Mouse (Mus musculus): ENCODE data around the gene Katnbl1. TPM values are rescaled to one million over a fixed set of nuclear protein-coding genes. Genes with fewer than 3 reads are reported as not detected.
A peak's percentile ranks its signal among the peaks of the same experiment; 100 is the strongest.

Gene Katnbl1
- polyA plus RNA-seq, 2 experiments, result 6.5 to 20.0 TPM

GRCm38 (mm10) chr2:112360781-112361169, 18.2 kb upstream of the Katnbl1 start:
- no peak for DNase-seq (ENCODE audit: low read depth in 3 of 3, low spot score in 3 of 3)
- 80% methylated on average over 2 of the region's 2 CpGs for WGBS (ENCODE audit: insufficient replicate concordance)
- no peak for ATAC-seq (ENCODE audit: insufficient read depth)

GRCm38 (mm10) chr2:112367222-112367621, 11.8 kb upstream of the Katnbl1 start:
- peak overlapping the region; percentile 91 for H3K4me2 ChIP-seq (ENCODE audit: low read depth)
- peak overlapping the region; percentile 84 for H3K9ac ChIP-seq (replicated peaks)
- DNase-seq (ENCODE audit: low read depth in 3 of 3, low spot score in 3 of 3), result peak in 1 of 3 experiments; percentile 37
- H3K4me3 ChIP-seq (ENCODE audit: insufficient read depth in 1 of 2, low read depth in 2 of 2, low read length in 2 of 2), result peak overlapping the region; percentile 76 to 82
- no peak overlapping the region; the same call in 1 of the 2 replicates for H3K27ac ChIP-seq
- TF ChIP-seq EP300 (IDR thresholded peaks at IDR 0.05; ENCODE audit: low read depth) (no peak), CTCF (IDR thresholded peaks at IDR 0.05; ENCODE audit: low read depth) (no peak)
- H3K36me3 ChIP-seq (replicated peaks; ENCODE audit: control insufficient read depth, insufficient read depth, low read depth), result peaks cover 11% of the 10 kb centered on the region
- H3K9me3 ChIP-seq (ENCODE audit: control insufficient read depth, low read length), result no peaks in the 10 kb centered on the region
- ATAC-seq (ENCODE audit: insufficient read depth), result peak; percentile 50; the same call in 1 of the 2 replicates
- H3K4me1 ChIP-seq (replicated peaks; ENCODE audit: control insufficient read depth in 2 of 2, insufficient read depth in 2 of 2, low read length in 1 of 2), result peaks cover 2 to 7% of the 10 kb centered on the region in 2 experiments; a peak in 3 of 4 replicates
- no peaks in the 10 kb centered on the region for H3K27me3 ChIP-seq (ENCODE audit: control insufficient read depth, insufficient read depth, low read length)
- 14% methylated on average over 15 of the region's 15 CpGs for WGBS (ENCODE audit: insufficient replicate concordance)

More at GRCm38 (mm10) chr2:112360781-112361169, 18.2 kb upstream of the Katnbl1 start:
- Histone ChIP-seq H3K4me1 (replicated peaks; ENCODE audit: control insufficient read depth in 2 of 2, insufficient read depth in 2 of 2, low read length in 1 of 2) (no peaks in the 10 kb centered on the region), H3K9ac (replicated peaks) (no peak overlapping the region), H3K36me3 (replicated peaks; ENCODE audit: control insufficient read depth, insufficient read depth, low read depth) (peaks cover 22% of the 10 kb centered on the region), H3K9me3 (ENCODE audit: control insufficient read depth, low read length) (no peaks in the 10 kb centered on the region), H3K4me3 (ENCODE audit: insufficient read depth in 1 of 2, low read depth in 2 of 2, low read length in 2 of 2) (no peak overlapping the region), H3K4me2 (ENCODE audit: low read depth) (no peak overlapping the region), H3K27me3 (ENCODE audit: control insufficient read depth, insufficient read depth, low read length) (no peaks in the 10 kb centered on the region), H3K27ac (no peak overlapping the region)
- no peak for TF ChIP-seq CTCF (IDR thresholded peaks at IDR 0.05; ENCODE audit: low read depth)
- no peak for TF ChIP-seq EP300 (IDR thresholded peaks at IDR 0.05; ENCODE audit: low read depth)

DNA sequence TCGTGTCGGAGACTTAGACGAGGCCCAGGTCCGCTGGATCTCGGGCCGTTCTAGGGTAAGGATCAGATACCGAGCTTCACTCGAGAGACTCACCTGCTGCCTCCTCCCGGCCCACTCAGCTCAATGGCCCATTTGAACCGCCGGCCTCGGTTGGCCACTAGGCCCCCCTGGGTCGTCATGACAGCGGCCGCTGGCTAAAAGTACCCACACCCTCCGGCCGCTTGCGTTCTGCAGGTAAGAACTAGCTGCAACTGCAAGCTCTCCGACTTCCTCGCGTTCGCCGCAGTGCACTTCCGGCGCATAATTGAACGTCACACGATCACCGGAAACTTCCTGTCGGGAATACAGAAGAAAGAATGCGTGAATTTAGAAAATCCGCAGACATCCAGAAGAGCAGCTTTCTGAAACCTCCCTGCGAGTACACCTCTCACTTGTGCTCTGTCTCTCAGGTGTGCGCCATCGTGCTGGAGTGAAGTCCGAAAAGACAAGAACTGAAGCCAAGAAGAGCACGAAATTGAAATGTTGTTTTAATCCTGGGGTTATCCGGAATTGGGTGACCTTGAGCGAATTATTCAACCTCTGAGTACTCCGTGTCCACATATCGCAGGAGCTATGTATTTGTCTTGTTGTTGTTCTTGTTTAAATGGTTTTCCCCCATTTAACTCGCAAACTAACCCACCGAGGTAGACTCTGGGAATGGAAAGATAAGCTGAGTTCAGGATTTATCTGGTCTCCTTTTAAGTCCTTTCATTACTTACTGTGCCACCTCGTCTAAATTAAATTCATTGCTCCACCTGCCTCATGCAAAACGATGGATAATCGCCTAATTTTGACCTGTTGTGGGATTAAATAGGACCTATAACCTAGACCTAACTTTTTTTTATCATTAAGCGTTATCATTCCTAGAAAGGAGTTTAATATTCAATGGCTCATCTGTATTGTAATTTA, 11.0 kb upstream of the Katnbl1 start, which contains the start of gene Emc4:
Emc4 (minus strand) TSS at position 302 of the 948 bp plus-strand sequence.
- peak within 1 kb of the TSS; percentile 76 for H3K27ac ChIP-seq
- H3K27me3 ChIP-seq (ENCODE audit: control insufficient read depth, insufficient read depth, low read length), result no peaks in the 10 kb centered on the region
- DNase-seq (ENCODE audit: low read depth in 3 of 3, low spot score in 3 of 3) (peak; percentile 79 to 84 (median 81)), ATAC-seq (ENCODE audit: insufficient read depth) (peak; percentile 86)
- no peaks in the 10 kb centered on the region for H3K9me3 ChIP-seq (ENCODE audit: control insufficient read depth, low read length)
- H3K36me3 ChIP-seq (replicated peaks; ENCODE audit: control insufficient read depth, insufficient read depth, low read depth), result peaks cover 7% of the 10 kb centered on the region
- peaks cover 2 to 7% of the 10 kb centered on the region in 2 experiments; a peak in 3 of 4 replicates for H3K4me1 ChIP-seq (replicated peaks; ENCODE audit: control insufficient read depth in 2 of 2, insufficient read depth in 2 of 2, low read length in 1 of 2)
- 1% methylated on average over 46 of the region's 46 CpGs for WGBS (ENCODE audit: insufficient replicate concordance)
- peak within 1 kb of the TSS; percentile 91 for H3K4me2 ChIP-seq (ENCODE audit: low read depth)
- TF ChIP-seq CTCF (IDR thresholded peaks at IDR 0.05; ENCODE audit: low read depth), result no peak
- no peak for TF ChIP-seq EP300 (IDR thresholded peaks at IDR 0.05; ENCODE audit: low read depth)
- peak within 1 kb of the TSS; percentile 84 for H3K9ac ChIP-seq (replicated peaks)
- H3K4me3 ChIP-seq (ENCODE audit: insufficient read depth in 1 of 2, low read depth in 2 of 2, low read length in 2 of 2), result peak within 1 kb of the TSS; percentile 76 to 82

GRCm38 (mm10) chr2:112369941-112370340, 9.1 kb upstream of the Katnbl1 start:
- ATAC-seq (ENCODE audit: insufficient read depth), result no peak

DNA sequence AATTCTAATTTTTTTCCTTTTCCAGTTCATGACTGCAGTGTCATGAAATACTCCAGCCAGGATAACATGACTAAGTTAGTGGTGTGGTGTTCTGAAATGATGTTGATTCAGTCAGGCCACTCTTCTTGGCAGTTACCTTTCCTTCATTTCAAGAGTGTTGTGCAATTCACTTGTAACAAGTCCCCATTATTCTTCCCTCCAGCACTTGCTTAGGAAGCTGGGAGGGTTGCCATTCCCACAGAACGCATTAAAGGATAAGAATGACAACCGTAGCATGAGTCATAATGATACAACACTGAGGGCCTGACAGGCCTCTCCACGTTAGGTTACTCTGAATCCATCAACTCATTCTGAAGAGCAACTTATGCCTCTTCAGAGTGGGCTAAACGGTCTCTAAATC, 5.9 kb upstream of the Katnbl1 start:
- H3K27ac ChIP-seq, result no peak overlapping the region
- ATAC-seq (ENCODE audit: insufficient read depth), result no peak
- H3K4me2 ChIP-seq (ENCODE audit: low read depth), result no peak overlapping the region
- TF ChIP-seq EP300 (IDR thresholded peaks at IDR 0.05; ENCODE audit: low read depth) (no peak), CTCF (IDR thresholded peaks at IDR 0.05; ENCODE audit: low read depth) (no peak)
- H3K9me3 ChIP-seq (ENCODE audit: control insufficient read depth, low read length), result no peaks in the 10 kb centered on the region
- no peak overlapping the region for H3K4me3 ChIP-seq (ENCODE audit: insufficient read depth in 1 of 2, low read depth in 2 of 2, low read length in 2 of 2)
- no peak for DNase-seq (ENCODE audit: low read depth in 3 of 3, low spot score in 3 of 3)
- H3K27me3 ChIP-seq (ENCODE audit: control insufficient read depth, insufficient read depth, low read length), result no peaks in the 10 kb centered on the region
- peaks cover 0 to 2% of the 10 kb centered on the region in 2 experiments; a peak in 1 of 4 replicates for H3K4me1 ChIP-seq (replicated peaks; ENCODE audit: control insufficient read depth in 2 of 2, insufficient read depth in 2 of 2, low read length in 1 of 2)
- no peaks in the 10 kb centered on the region for H3K36me3 ChIP-seq (replicated peaks; ENCODE audit: control insufficient read depth, insufficient read depth, low read depth)
- WGBS (ENCODE audit: insufficient replicate concordance), result 49% methylated on average over 4 of the region's 4 CpGs
- no peak overlapping the region for H3K9ac ChIP-seq (replicated peaks)

More at GRCm38 (mm10) chr2:112369941-112370340, 9.1 kb upstream of the Katnbl1 start:
- Histone ChIP-seq H3K9ac (replicated peaks) (no peak overlapping the region), H3K9me3 (ENCODE audit: control insufficient read depth, low read length) (no peaks in the 10 kb centered on the region), H3K27ac (no peak overlapping the region), H3K27me3 (ENCODE audit: control insufficient read depth, insufficient read depth, low read length) (no peaks in the 10 kb centered on the region), H3K4me1 (replicated peaks; ENCODE audit: control insufficient read depth in 2 of 2, insufficient read depth in 2 of 2, low read length in 1 of 2) (peaks cover 2 to 7% of the 10 kb centered on the region in 2 experiments; a peak in 3 of 4 replicates), H3K4me2 (ENCODE audit: low read depth) (no peak overlapping the region), H3K36me3 (replicated peaks; ENCODE audit: control insufficient read depth, insufficient read depth, low read depth) (no peaks in the 10 kb centered on the region; the same call in 1 of the 2 replicates), H3K4me3 (ENCODE audit: insufficient read depth in 1 of 2, low read depth in 2 of 2, low read length in 2 of 2) (no peak overlapping the region)
- 35% methylated on average over 5 of the region's 5 CpGs for WGBS (ENCODE audit: insufficient replicate concordance)
- no peak for DNase-seq (ENCODE audit: low read depth in 3 of 3, low spot score in 3 of 3)
- no peak for TF ChIP-seq EP300 (IDR thresholded peaks at IDR 0.05; ENCODE audit: low read depth)
- no peak for TF ChIP-seq CTCF (IDR thresholded peaks at IDR 0.05; ENCODE audit: low read depth)

All from liver, embryonic 14.5 days (tissue).